Mouse (Mus musculus): ENCODE measurements around the gene Pdzrn3. TPM values are rescaled to one million over a fixed set of nuclear protein-coding genes. Genes with fewer than 3 reads are reported as not detected.

The Pdzrn3 gene
- polyA plus RNA-seq, 2 experiments, result 0.36 to 0.92 TPM

- no peak overlapping the region for H3K27ac ChIP-seq
- no peak overlapping the region for H3K9ac ChIP-seq (replicated peaks)
- H3K27me3 ChIP-seq (ENCODE audit: control insufficient read depth, insufficient read depth, low read length), result no peaks in the 10 kb centered on the region
- no peak overlapping the region for H3K4me3 ChIP-seq (ENCODE audit: insufficient read depth in 1 of 2, low read depth in 2 of 2, low read length in 2 of 2)
- ATAC-seq (ENCODE audit: insufficient read depth) (no peak), DNase-seq (ENCODE audit: low read depth in 3 of 3, low spot score in 3 of 3) (no peak)
- no peaks in the 10 kb centered on the region for H3K9me3 ChIP-seq (ENCODE audit: control insufficient read depth, low read length)
- no peaks in the 10 kb centered on the region for H3K36me3 ChIP-seq (replicated peaks; ENCODE audit: control insufficient read depth, insufficient read depth, low read depth)
- no peak for TF ChIP-seq CTCF (IDR thresholded peaks at IDR 0.05; ENCODE audit: low read depth)
- TF ChIP-seq EP300 (IDR thresholded peaks at IDR 0.05; ENCODE audit: low read depth), result no peak
- no peaks in the 10 kb centered on the region for H3K4me1 ChIP-seq (replicated peaks; ENCODE audit: control insufficient read depth in 2 of 2, insufficient read depth in 2 of 2, low read length in 1 of 2)
- WGBS (ENCODE audit: insufficient replicate concordance), result 63% methylated on average over 15 of the region's 15 CpGs
- no peak overlapping the region for H3K4me2 ChIP-seq (ENCODE audit: low read depth)
Observed at GRCm38 (mm10) chr6:101297563-101298520, 79.9 kb downstream of the Pdzrn3 start.

- Histone ChIP-seq H3K4me2 (ENCODE audit: low read depth) (no peak overlapping the region), H3K9ac (replicated peaks) (no peak overlapping the region), H3K27ac (no peak overlapping the region), H3K9me3 (ENCODE audit: control insufficient read depth, low read length) (no peaks in the 10 kb centered on the region), H3K4me1 (replicated peaks; ENCODE audit: control insufficient read depth in 2 of 2, insufficient read depth in 2 of 2, low read length in 1 of 2) (no peaks in the 10 kb centered on the region), H3K36me3 (replicated peaks; ENCODE audit: control insufficient read depth, insufficient read depth, low read depth) (no peaks in the 10 kb centered on the region), H3K27me3 (ENCODE audit: control insufficient read depth, insufficient read depth, low read length) (no peaks in the 10 kb centered on the region), H3K4me3 (ENCODE audit: insufficient read depth in 1 of 2, low read depth in 2 of 2, low read length in 2 of 2) (no peak overlapping the region)
- 66% methylated on average over 8 of the region's 8 CpGs for WGBS (ENCODE audit: insufficient replicate concordance)
- DNase-seq (ENCODE audit: low read depth in 3 of 3, low spot score in 3 of 3) (no peak), ATAC-seq (ENCODE audit: insufficient read depth) (no peak)
- TF ChIP-seq EP300 (IDR thresholded peaks at IDR 0.05; ENCODE audit: low read depth) (no peak), CTCF (IDR thresholded peaks at IDR 0.05; ENCODE audit: low read depth) (no peak)
Observed at GRCm38 (mm10) chr6:101296997-101297396, 80.7 kb downstream of the Pdzrn3 start.

GRCm38 (mm10) chr6:101296280-101296679 lies 81.4 kb downstream of the Pdzrn3 start:
- ATAC-seq (ENCODE audit: insufficient read depth), result no peak
- no peaks in the 10 kb centered on the region for H3K4me1 ChIP-seq (replicated peaks; ENCODE audit: control insufficient read depth in 2 of 2, insufficient read depth in 2 of 2, low read length in 1 of 2)
- no peak overlapping the region for H3K4me3 ChIP-seq (ENCODE audit: insufficient read depth in 1 of 2, low read depth in 2 of 2, low read length in 2 of 2)
- no peak overlapping the region for H3K4me2 ChIP-seq (ENCODE audit: low read depth)
- TF ChIP-seq CTCF (IDR thresholded peaks at IDR 0.05; ENCODE audit: low read depth), result no peak
- H3K9me3 ChIP-seq (ENCODE audit: control insufficient read depth, low read length), result no peaks in the 10 kb centered on the region
- no peak overlapping the region for H3K27ac ChIP-seq
- H3K36me3 ChIP-seq (replicated peaks; ENCODE audit: control insufficient read depth, insufficient read depth, low read depth), result no peaks in the 10 kb centered on the region
- no peak overlapping the region for H3K9ac ChIP-seq (replicated peaks)
- H3K27me3 ChIP-seq (ENCODE audit: control insufficient read depth, insufficient read depth, low read length), result no peaks in the 10 kb centered on the region
- WGBS (ENCODE audit: insufficient replicate concordance), result 70% methylated on average over 8 of the region's 8 CpGs
- DNase-seq (ENCODE audit: low read depth in 3 of 3, low spot score in 3 of 3), result no peak

GRCm38 (mm10) chr6:101293036-101293572 lies 84.6 kb downstream of the Pdzrn3 start:
- no peak for TF ChIP-seq EP300 (IDR thresholded peaks at IDR 0.05; ENCODE audit: low read depth)
- no peak for TF ChIP-seq CTCF (IDR thresholded peaks at IDR 0.05; ENCODE audit: low read depth)
- no peak for DNase-seq (ENCODE audit: low read depth in 3 of 3, low spot score in 3 of 3)
- no peaks in the 10 kb centered on the region for H3K9me3 ChIP-seq (ENCODE audit: control insufficient read depth, low read length)
- H3K4me2 ChIP-seq (ENCODE audit: low read depth), result no peak overlapping the region
- H3K9ac ChIP-seq (replicated peaks), result no peak overlapping the region
- H3K4me3 ChIP-seq (ENCODE audit: insufficient read depth in 1 of 2, low read depth in 2 of 2, low read length in 2 of 2), result no peak overlapping the region
- no peak for ATAC-seq (ENCODE audit: insufficient read depth)
- H3K4me1 ChIP-seq (replicated peaks; ENCODE audit: control insufficient read depth in 2 of 2, insufficient read depth in 2 of 2, low read length in 1 of 2), result no peaks in the 10 kb centered on the region
- H3K27ac ChIP-seq, result no peak overlapping the region
- no peaks in the 10 kb centered on the region for H3K36me3 ChIP-seq (replicated peaks; ENCODE audit: control insufficient read depth, insufficient read depth, low read depth)
- WGBS (ENCODE audit: insufficient replicate concordance), result 81% methylated on average over 12 of the region's 12 CpGs
- no peaks in the 10 kb centered on the region for H3K27me3 ChIP-seq (ENCODE audit: control insufficient read depth, insufficient read depth, low read length)

GRCm38 (mm10) chr6:101291944-101292343 lies 85.8 kb downstream of the Pdzrn3 start:
- H3K27me3 ChIP-seq (ENCODE audit: control insufficient read depth, insufficient read depth, low read length), result no peaks in the 10 kb centered on the region
- no peak overlapping the region for H3K9ac ChIP-seq (replicated peaks)
- DNase-seq (ENCODE audit: low read depth in 3 of 3, low spot score in 3 of 3) (no peak), ATAC-seq (ENCODE audit: insufficient read depth) (no peak)
- H3K4me3 ChIP-seq (ENCODE audit: insufficient read depth in 1 of 2, low read depth in 2 of 2, low read length in 2 of 2), result no peak overlapping the region
- TF ChIP-seq EP300 (IDR thresholded peaks at IDR 0.05; ENCODE audit: low read depth), result no peak
- no peak for TF ChIP-seq CTCF (IDR thresholded peaks at IDR 0.05; ENCODE audit: low read depth)
- H3K4me1 ChIP-seq (replicated peaks; ENCODE audit: control insufficient read depth in 2 of 2, insufficient read depth in 2 of 2, low read length in 1 of 2), result no peaks in the 10 kb centered on the region
- H3K36me3 ChIP-seq (replicated peaks; ENCODE audit: control insufficient read depth, insufficient read depth, low read depth), result no peaks in the 10 kb centered on the region
- H3K27ac ChIP-seq, result no peak overlapping the region
- H3K4me2 ChIP-seq (ENCODE audit: low read depth), result no peak overlapping the region
- 39% methylated on average over 2 of the region's 2 CpGs for WGBS (ENCODE audit: insufficient replicate concordance)
- no peaks in the 10 kb centered on the region for H3K9me3 ChIP-seq (ENCODE audit: control insufficient read depth, low read length)

Data from liver, embryonic 14.5 days (tissue).